Mouse (Mus musculus) limb, embryonic 14.5 days (tissue): Measurements from ENCODE around the gene Cib1. TPM values are rescaled to one million over a fixed set of nuclear protein-coding genes. Genes with fewer than 3 reads are reported as not detected.

Experiments
- ATAC-seq: fragments of 200-750 bp; cut with Nextera tagmentation; 2 replicates; pipeline ENCODE4 v1.8.0; 2017; ENCODE audit warnings: low read depth, moderate number of reproducible peaks, moderate TSS enrichment; ENCODE audit not compliant: low FRiP score
- DNase-seq: peaks from one replicate; pipeline ENCODE4 v3.0.0-alpha.2; 2015; ENCODE audit warnings: low spot score
- H3K27ac ChIP-seq: fragments of 300-500 bp; sonication (generic); replicated peaks from 2 replicates; pipeline ENCODE4 v1.5.1; 2014; ENCODE audit warnings: low read depth, mild to moderate bottlenecking, low read length, moderate library complexity, mixed read lengths
- H3K27me3 ChIP-seq: fragments of 300-500 bp; sonication (generic); 2 replicates; pipeline ENCODE4 v1.6.1; 2014; ENCODE audit warnings: low read length, mixed read lengths; ENCODE audit not compliant: control insufficient read depth, insufficient read depth
- H3K36me3 ChIP-seq: fragments of 300-500 bp; sonication (generic); 2 replicates; pipeline ENCODE4 v1.6.1; 2014; ENCODE audit warnings: mild to moderate bottlenecking, low read length, moderate library complexity, mixed read lengths; ENCODE audit not compliant: control insufficient read depth, insufficient read depth
- H3K4me1 ChIP-seq: fragments of 300-500 bp; sonication (generic); 2 replicates; pipeline ENCODE4 v1.6.1; 2014; ENCODE audit warnings: antibody characterized with exemption, low read length, mixed read lengths; ENCODE audit not compliant: control insufficient read depth, insufficient read depth
- H3K4me2 ChIP-seq: fragments of 300-500 bp; sonication (generic); replicated peaks from 2 replicates; pipeline ENCODE4 v1.6.1; 2014; ENCODE audit warnings: low read depth, mild to moderate bottlenecking, low read length, moderate library complexity; ENCODE audit not compliant: severe bottlenecking
- H3K4me3 ChIP-seq: fragments of 300-500 bp; sonication (generic); replicated peaks from 2 replicates; pipeline ENCODE4 v1.5.1; 2014; ENCODE audit warnings: low read length
- H3K9ac ChIP-seq: fragments of 300-500 bp; sonication (generic); 2 replicates; pipeline ENCODE4 v1.6.1; 2014; ENCODE audit warnings: mild to moderate bottlenecking, low read depth, low read length, moderate library complexity; ENCODE audit not compliant: severe bottlenecking
- H3K9me3 ChIP-seq: fragments of 300-500 bp; sonication (generic); 2 replicates; pipeline ENCODE4 v1.6.1; 2016; ENCODE audit warnings: low read length; ENCODE audit not compliant: control insufficient read depth
- POLR2A ChIP-seq: fragments of 200-500 bp; IDR thresholded peaks from 2 replicates; pipeline ENCODE4 v1.8.0; 2012; ENCODE audit warnings: inconsistent platforms, mild to moderate bottlenecking, moderate library complexity, borderline replicate concordance; ENCODE audit not compliant: insufficient read depth, insufficient read length; ENCODE audit errors: extremely low read depth
- WGBS: fragments of 180-500 bp; shearing (Covaris S2); extraction: QIAGEN DNeasy Blood & Tissue Kit; methylation state at CpG from one replicate; pipeline ENCODE4 v1.1.7; 2014; 5-methylcytosine and 5-hydroxymethylcytosine counted together
- polyA plus RNA-seq, 2 experiments: library from polyadenylated mRNA; depleted of rRNA in 1 of 2; stranded (reverse) in 1 of 2; unstranded in 1 of 2; fragments of >200 nt; fragmentation: Nextera tagmentation in 1 of 2; extraction: Ambion mirVana in 1 of 2; gene quantifications; 2 replicates each; pipeline versions ENCODE4 v1.2.1 to v1.2.3; 2012 to 2014

The Cib1 gene
- polyA plus RNA-seq, 2 experiments, result 37.8 to 66.1 TPM

- Histone ChIP-seq H3K36me3 (no peaks in the 10 kb centered on the region), H3K9ac (no peak overlapping the region), H3K27me3 (no peaks in the 10 kb centered on the region), H3K9me3 (no peaks in the 10 kb centered on the region), H3K4me3 (no peak overlapping the region), H3K4me2 (no peak overlapping the region), H3K27ac (no peak overlapping the region), H3K4me1 (peaks cover 30% of the 10 kb centered on the region)
- WGBS, result 77% methylated on average over 13 of the region's 13 CpGs
- no peak for ATAC-seq
- no peak for DNase-seq
- TF ChIP-seq POLR2A, result no peak
These were observed 38.5 kb downstream of the Cib1 start for GRCm38 (mm10) chr7:80193941-80194739.

- peak overlapping the region; percentile 75 for H3K27ac ChIP-seq
- ATAC-seq (peak; percentile 73), DNase-seq (peak; percentile 84)
- 0 out of 2 replicates have a peak overlapping the region, but pooled peaks have one; percentile 44 for H3K9ac ChIP-seq
- no peak for TF ChIP-seq POLR2A
- H3K4me3 ChIP-seq, result peak overlapping the region; percentile 23
- 5% methylated on average over 16 of the region's 16 CpGs for WGBS
- no peaks in the 10 kb centered on the region for H3K36me3 ChIP-seq
- H3K9me3 ChIP-seq, result no peaks in the 10 kb centered on the region
- no peaks in the 10 kb centered on the region for H3K27me3 ChIP-seq
- H3K4me1 ChIP-seq, result peaks cover 32% of the 10 kb centered on the region
- H3K4me2 ChIP-seq, result peak overlapping the region; percentile 45
These were observed 40.2 kb downstream of the Cib1 start for GRCm38 (mm10) chr7:80192226-80193061.

GRCm38 (mm10) chr7:80191455-80191854 is 41.2 kb downstream of the Cib1 start:
- peaks cover 35% of the 10 kb centered on the region for H3K4me1 ChIP-seq
- DNase-seq, result peak; percentile 49
- H3K9ac ChIP-seq, result no peak overlapping the region
- no peaks in the 10 kb centered on the region for H3K9me3 ChIP-seq
- TF ChIP-seq POLR2A, result no peak
- ATAC-seq, result peak; percentile 35
- no peak overlapping the region for H3K4me3 ChIP-seq
- peak overlapping the region; percentile 75; the same call in 1 of the 2 replicates for H3K27ac ChIP-seq
- 57% methylated on average over 4 of the region's 5 CpGs for WGBS
- no peaks in the 10 kb centered on the region for H3K27me3 ChIP-seq
- H3K4me2 ChIP-seq, result peak overlapping the region; percentile 45; the same call in 1 of the 2 replicates
- H3K36me3 ChIP-seq, result no peaks in the 10 kb centered on the region

GRCm38 (mm10) chr7:80189147-80189933 is 43.3 kb downstream of the Cib1 start:
- H3K4me1 ChIP-seq, result peaks cover 40% of the 10 kb centered on the region
- no peak overlapping the region; the same call in 1 of the 2 replicates for H3K4me2 ChIP-seq
- 37% methylated on average over 11 of the region's 11 CpGs for WGBS
- ATAC-seq, result no peak
- H3K9me3 ChIP-seq, result no peaks in the 10 kb centered on the region
- H3K4me3 ChIP-seq, result no peak overlapping the region
- no peak overlapping the region for H3K9ac ChIP-seq
- no peak for TF ChIP-seq POLR2A
- no peak for DNase-seq
- no peaks in the 10 kb centered on the region for H3K36me3 ChIP-seq
- no peak overlapping the region for H3K27ac ChIP-seq
- no peaks in the 10 kb centered on the region for H3K27me3 ChIP-seq
